Mouse (Mus musculus): ENCODE measurements around the gene Sfxn5. TPM values are rescaled to one million over a fixed set of nuclear protein-coding genes. Genes with fewer than 3 reads are reported as not detected.

The Sfxn5 gene
- 0.31 and 1.5 TPM in 2 replicates for total RNA-seq (2014; fragmentation: Nextera tagmentation)
- total RNA-seq (2017) = 0.76 and 1.3 TPM in 2 replicates

DNA sequence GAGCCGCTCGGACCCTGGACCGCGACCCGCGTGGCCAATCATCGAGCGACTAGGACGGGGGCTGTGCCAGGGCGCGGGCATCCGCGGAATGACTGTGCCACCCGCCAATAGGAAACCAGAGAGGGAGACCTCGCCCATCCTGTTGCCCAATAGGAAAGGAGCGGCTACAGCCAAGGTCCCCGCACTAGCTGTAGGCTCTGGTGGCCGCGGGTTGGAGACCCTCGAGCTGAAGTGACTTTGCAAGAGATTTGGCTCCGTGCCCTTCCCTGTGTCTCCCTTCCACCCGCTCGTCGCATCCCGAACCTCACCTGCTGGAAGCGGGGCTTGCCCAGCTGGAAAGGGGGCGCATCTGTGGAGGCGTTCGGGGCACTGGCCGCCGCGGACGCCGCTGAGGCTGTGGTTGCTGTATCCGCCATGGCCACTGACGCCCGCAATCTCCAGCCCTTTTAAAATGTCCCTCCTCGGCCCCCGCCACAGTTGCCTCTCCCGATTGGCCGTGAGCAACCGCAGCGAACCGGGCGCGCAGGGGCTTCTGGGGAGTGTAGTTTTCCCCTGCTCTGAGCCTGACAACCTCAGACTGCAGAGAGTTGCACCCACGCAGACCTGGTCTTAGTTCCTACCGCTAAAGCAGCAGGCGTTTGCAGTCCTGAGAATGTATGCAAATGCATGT lies at the start of gene Sfxn5:
Sfxn5 (minus strand) TSS at position 423 of the 670 bp plus-strand sequence.
- ATAC-seq (replicated peaks; ENCODE audit: low FRiP score, low TSS enrichment, poor library complexity, severe bottlenecking) = peak; percentile 88

DNA sequence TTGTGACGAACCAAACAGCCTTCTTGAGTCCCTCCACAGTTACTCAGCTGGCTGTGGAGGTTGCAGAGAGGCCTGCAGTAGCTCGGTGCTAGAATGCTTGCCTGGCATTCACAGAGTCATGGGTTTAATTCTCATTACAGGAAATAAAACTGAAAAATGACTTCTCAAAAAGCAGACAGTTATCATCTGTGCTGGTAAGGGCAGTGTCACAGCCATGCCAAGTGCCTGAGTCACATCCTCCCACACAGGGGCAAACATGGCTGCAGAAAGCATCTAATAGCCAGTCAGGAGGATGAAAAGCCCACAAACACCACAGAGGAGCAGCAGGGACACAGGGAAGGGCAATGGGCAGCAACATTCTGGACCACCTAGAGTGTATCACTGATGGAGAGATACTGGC lies 49.6 kb upstream of the Sfxn5 start:
- ATAC-seq (replicated peaks; ENCODE audit: low FRiP score, low TSS enrichment, poor library complexity, severe bottlenecking) = no peak

DNA sequence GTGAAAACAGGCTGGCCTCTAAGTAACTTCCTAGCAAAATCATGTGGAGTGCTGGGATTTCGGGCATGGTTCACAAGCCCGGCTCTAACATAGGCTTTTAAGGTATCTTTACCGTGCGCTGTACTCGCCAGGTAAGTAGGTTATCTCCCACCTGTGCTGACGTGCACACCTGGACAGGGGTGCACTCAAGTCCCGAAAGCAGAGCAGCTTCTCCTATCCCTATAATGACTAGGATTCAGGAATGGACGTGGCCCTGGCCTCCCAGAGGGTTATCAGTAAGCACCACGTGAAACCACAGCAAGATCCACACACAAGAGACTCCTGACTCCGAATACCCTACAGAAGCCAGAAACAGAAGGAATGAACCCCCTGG lies 48.4 kb upstream of the Sfxn5 start:
- ATAC-seq (replicated peaks; ENCODE audit: low FRiP score, low TSS enrichment, poor library complexity, severe bottlenecking) = peak; percentile 23; the same call in 1 of the 2 replicates

DNA sequence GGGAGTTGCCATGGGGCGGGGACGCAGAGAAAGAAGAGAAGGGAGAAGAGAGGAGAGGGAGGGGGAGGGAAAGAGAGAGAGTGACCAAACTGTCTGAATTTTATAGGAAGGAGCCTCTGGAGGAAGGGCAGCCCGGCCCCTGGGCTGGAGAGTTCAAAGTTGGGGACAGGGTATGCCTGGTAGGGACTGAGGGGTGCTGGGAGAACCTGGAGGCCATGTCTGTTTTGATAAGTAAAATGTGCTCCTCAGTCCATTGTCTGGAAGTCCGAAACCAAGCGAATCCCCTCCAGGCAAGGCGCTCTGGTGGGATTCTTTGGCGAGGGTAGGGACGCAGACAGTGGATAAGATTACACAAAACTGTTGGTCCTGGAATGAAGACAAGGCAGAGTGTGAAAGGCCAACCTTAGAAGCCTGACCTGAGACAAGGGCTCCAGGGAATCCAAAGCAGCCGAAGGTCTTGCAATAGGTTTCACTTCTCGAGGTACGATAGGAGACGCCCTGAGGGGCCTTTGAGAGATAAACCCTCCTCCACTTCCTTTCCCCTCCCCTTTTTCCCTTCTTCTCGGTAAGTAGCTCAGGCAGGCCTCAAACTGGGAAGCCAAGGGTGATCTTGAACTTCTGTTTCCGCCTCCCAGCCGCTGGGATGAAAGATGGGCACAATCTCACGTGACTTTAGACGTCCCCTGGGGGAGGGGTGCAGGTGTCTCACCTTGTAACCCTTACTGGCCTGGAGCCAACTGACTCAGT lies 47.9 kb upstream of the Sfxn5 start:
- 0 out of 2 replicates have a peak, but pooled peaks have one; percentile 39 for ATAC-seq (replicated peaks; ENCODE audit: low FRiP score, low TSS enrichment, poor library complexity, severe bottlenecking)

DNA sequence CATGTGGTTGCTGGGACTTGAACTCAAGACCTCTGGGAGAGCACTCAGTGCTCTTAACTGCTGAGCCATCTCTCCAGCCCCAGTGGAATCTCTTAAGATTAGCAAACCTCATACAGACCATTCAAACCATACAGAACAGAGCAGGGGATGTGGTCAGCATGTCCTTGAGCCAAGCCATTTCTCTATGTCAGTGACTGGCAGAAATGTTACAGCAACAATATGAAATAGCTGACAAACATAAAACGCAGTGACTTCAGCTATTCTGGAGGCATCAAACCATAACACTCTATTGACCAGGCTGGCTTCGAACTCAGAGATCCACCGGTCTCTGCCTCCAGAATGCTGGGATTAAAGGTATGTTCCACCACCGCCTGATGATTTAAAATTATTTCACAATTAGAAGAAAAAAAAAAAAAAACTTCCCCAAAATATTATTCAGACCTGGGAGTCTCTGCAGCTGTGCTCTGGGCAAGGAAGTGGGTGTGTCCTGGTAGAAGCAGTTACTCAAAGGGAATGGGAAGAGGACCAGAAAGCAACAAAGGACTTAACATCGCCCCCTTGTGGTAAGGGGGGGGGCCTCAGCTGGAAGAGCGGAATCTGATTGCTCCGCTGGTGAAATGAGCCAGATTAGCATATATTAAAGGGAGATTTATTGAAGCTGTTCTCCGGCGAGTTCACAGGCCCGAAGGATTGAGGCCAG lies 47.1 kb upstream of the Sfxn5 start:
- ATAC-seq (replicated peaks; ENCODE audit: low FRiP score, low TSS enrichment, poor library complexity, severe bottlenecking) = peak; percentile 75

DNA sequence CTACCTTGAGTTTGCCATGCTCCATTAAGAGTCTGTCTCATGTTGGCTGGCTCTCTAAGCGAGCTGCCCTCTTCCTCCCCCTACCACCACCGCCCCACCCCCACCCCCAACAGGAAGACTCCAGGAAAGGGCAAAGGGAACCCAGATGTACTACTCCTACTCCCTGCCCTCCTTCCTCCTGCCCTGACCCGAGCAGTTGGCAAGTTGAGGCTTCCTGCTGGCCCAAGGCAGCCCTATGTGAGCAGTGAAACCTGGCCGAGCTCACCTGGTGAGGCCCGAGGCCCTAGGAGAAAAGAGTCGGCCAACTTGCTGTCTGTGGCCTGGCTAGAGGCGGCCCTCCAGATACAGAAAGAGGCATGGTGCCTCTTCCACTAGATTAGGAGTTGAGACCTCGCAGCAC lies 45.4 kb upstream of the Sfxn5 start:
- no peak for ATAC-seq (replicated peaks; ENCODE audit: low FRiP score, low TSS enrichment, poor library complexity, severe bottlenecking)

DNA sequence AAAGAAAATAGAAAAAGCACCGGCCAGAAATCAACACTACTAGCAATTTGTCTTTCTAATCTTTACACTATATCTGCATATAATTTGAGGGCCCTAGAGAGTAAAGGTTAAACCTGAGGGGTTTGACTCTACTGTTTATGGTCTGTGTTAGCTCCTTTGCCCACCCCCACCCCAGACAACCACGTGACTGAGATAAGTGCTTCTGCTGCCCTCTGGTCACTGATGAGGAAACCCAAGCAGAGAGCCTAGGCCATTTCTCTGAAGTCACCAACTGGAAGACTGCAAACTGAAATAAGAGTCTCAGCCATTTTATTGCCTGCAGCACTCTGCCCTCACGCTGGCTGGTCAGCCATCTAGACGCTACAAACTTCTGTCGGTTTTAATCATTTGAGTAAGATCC lies 44.7 kb upstream of the Sfxn5 start:
- ATAC-seq (replicated peaks; ENCODE audit: low FRiP score, low TSS enrichment, poor library complexity, severe bottlenecking) = no peak

DNA sequence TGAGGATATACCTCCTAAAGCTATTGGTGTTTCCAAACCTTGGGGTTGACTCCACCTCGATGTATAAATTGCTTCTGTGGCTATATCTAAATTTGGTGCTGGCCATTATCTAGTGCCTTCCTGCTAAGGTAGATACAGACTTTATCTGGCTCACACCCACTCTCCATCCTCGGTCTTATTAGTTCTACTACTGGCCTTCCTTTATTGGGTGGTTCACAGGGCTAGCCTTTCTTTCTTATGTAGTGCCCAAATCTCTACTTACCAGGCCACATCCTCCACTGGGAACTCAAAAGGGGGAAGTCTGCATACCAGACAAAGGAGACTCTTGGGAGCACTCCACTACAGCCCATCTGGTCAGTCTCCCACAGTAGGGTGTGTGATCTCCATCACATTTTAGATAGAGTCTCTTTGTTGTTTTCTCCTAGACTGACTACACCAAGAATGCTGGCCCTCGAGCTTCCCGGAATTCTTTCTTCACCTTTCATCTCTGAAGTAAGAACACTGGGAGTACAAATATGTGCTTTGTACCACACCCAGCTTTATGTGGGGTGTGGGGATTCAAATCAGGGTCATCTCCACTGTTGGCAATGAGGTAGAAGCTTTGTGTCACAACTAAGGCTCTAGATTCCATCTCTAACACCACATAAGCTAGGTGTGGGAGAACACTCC lies 44.0 kb upstream of the Sfxn5 start:
- ATAC-seq (replicated peaks; ENCODE audit: low FRiP score, low TSS enrichment, poor library complexity, severe bottlenecking) = no peak

DNA sequence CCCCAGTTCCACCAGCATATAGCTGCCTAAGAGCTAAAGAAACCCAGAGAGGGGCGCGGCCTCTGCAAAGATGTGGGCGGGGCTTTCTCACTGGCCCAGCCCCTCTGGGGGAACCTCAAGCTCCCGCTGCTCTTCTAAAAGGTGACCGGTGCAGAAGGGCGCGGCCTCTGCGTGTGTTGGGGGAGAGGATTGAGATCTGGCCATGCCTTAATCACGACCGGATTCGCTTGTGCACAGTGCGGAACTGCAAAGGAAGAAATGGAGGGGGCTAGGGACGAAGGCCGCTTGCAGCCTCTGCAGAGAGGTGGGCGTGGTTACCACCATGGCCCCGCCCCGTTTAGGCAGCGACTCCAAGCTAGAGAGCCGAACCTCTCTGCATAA lies 41.5 kb upstream of the Sfxn5 start:
- ATAC-seq (replicated peaks; ENCODE audit: low FRiP score, low TSS enrichment, poor library complexity, severe bottlenecking) = peak; percentile 94

DNA sequence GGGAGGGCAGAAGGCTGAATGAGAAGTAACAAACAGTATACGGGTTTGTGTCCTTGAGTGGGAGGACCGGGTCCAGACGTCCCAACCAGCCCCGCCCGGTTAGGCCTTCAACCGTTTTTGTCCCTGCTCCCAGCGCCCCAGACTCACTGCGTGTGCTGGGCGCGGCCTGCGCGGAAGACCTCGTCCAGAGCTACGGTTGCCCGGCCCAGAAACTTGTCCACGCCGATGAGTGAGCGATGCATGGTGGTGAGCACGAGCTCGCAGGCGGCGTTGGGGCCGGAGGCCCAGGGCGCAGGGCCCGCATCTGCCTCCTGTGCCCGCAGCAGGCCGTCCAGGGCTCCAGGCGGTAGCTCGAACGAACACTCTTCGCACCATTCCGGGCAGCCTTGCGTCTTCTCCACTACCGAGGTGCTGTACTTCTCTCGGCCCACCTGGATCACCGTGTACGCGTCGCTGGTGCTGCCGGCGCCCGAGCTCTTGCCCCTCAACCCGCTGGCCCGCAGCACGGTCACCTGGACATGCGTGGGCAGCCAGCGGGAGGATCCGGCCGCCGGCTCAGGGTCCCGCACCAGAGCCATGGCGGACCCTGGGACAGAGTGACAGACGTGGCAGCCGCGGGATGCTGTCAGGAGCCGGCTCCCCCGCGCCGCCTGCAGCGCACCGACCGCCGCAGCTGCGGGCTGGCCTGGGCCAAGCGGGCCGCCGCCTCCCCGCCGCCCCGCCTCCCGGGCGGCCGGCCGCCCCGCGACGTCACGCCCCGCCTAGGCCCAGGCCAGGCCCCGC lies 40.9 kb upstream of the Sfxn5 start, which contains the start of gene Rab11fip5:
Rab11fip5 (minus strand) TSS at position 684 of the 783 bp plus-strand sequence.
- no peak for ATAC-seq (replicated peaks; ENCODE audit: low FRiP score, low TSS enrichment, poor library complexity, severe bottlenecking)

DNA sequence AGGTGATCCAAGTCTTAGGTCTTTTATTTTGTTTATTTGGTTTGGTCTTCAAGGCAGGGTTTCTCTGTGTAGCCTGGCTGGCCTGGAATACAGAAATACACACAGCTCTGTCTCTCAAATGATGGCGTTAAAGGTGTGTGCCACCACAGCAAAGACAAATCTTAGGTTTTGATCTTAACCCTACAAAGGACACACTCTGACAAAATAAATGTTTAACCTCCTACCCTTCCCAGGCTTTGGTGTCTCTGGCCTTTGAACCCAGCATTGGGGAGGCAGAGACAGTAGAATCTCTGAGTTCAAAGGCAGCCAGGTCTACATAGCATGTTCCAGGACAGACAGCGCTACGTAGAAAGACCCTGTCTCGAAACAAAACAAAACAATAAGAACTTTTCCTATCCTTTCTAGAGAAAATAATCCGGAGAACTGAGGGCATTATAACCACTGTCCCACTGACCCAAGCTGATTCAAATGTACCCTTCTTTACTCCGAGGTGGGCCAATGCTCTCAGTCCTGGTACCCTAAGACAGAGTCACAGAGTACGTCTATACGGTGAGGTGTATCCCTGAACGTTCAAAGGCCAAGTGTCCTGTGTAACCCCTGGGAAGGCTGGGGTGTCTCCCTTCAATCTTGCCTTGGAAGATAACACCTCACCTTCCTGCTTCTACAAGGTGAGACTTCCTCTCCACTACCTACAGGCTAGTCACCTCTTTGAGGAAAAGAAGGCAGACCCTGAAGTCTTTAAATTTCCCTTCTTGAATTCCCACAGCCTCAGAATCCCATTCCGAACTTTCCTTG lies 40.0 kb upstream of the Sfxn5 start:
- no peak for ATAC-seq (replicated peaks; ENCODE audit: low FRiP score, low TSS enrichment, poor library complexity, severe bottlenecking)

DNA sequence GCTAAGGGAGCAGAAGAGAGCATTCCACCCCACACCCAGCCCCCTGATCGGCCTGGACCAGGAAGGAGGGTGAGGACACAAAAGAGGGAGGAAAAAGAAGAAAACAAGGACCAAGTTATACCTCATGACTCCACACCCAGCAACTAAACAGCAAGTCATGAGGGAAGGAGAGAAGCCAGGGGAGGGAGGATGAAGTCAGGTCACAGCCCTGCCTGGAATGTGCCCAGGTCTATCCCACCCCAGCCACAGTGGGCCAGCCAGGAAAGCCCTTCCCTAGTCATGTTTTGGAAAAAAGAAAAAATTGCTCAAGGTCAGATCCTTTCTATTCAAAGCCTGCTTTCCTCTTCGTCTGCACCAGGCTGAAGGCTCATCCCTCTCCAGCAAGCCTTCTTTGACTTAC lies 39.3 kb upstream of the Sfxn5 start:
- ATAC-seq (replicated peaks; ENCODE audit: low FRiP score, low TSS enrichment, poor library complexity, severe bottlenecking) = no peak

DNA sequence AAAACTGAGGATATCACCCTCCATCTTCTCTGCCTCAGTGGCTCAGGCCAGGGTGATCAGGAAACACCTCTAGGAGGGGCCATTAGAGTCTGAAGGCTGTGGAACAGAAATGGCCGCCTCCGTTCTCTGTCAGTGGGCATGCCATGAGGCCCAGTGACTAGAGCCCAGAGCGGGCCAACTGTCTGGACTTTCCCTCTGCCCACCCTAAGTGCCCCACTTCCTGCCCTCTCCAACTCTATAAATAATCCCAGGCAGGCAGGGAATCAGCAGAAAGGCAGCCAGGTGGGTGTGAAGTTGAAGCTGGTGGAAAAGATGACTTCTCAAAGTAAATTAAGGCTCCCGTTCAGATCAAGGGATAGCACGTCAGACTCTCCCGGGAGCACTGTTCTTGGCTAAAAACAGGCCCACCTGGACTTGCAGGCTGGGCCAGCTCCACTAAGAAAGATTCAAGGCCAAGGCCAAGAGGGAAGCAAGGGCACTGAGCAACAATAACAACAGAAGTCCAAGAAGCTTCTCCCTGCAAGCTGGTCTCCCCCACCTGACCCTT lies 38.7 kb upstream of the Sfxn5 start:
- ATAC-seq (replicated peaks; ENCODE audit: low FRiP score, low TSS enrichment, poor library complexity, severe bottlenecking) = no peak

DNA sequence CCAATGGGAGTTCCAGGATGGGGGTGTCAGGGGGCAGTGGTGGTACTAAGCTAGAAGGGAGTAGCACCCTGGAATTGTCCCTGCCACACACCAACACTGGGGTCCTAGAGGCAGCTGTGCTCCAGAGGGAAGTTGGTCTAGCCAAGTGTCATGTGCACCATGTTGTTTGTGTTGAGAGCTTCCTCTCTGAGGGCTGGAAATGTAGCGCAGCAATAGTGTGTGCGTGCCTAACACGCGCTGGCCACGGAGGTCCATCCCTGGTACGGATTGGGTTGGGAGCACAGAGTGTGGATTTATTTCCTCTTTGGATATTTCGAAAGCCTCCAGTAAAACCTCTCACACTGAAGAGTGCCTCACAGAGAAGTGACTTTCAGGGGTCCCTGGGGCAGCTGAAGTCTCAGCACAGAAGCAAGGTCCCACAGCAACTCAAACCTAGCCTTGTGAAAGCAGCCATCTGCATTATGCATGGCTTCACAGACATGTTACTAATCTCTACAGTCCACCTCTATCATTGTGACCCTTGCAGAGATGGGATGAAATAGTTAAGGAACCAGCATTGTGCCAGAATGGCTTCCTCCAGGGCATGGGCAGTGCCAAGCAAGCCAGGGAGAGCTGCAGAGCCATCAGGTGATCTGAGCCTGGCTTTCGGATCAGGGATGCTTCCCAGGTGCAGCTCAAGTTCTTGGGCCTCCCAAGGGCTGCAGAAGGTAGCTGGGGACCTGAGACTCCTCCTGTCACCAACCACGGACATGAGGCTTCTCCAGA lies 37.6 kb upstream of the Sfxn5 start:
- ATAC-seq (replicated peaks; ENCODE audit: low FRiP score, low TSS enrichment, poor library complexity, severe bottlenecking) = no peak

DNA sequence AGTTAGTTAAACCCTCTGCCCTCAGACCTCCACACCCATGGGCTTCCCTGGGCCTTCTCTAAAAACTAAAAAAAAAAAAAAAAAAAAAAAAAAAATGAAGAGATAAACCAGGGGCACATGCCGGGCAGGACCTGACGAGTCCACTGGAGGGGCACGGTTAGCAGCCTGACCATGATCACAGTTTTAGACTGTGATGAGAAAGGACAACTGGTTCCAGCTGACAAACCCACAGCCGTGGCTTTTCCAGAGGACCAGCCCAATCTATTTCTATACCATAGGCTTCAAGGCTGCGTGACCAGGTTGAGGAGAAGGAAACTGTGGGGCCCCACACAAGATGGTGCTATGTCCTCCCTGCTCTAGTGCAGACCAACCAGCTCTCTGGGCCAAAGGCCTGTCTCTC lies 36.8 kb upstream of the Sfxn5 start:
- no peak for ATAC-seq (replicated peaks; ENCODE audit: low FRiP score, low TSS enrichment, poor library complexity, severe bottlenecking)

DNA sequence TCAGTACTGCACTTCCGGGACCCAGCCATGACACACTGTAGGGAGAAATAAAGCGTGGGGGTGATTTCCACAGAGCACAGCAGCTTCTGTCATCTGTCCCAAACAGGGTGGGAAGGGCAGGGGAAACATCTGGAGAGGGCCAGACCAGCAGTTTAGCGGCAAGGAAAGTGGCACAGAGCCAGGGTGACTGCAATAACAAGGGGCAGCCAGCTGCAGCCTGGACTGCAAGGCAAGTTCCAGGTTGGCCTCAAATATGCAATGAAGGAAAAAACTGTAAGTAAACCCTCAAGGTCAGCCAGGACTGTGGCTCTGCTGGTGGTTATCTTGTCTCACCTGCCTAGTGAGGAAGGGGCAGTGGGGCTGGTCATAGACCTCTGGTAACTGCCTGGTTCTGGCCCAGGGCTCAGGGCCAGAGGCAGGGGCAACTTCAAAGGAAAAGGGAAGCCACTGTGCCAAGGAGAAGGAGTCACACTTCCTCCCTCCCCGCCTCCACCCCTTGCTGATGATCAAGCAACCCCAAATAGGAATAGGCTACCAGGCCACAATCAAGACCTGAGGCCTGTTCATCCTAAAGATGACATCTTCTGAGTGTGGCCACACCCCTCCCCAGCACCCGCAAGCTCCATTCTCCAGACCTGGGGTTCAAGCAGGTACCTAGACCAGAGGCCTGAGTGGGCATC lies 36.1 kb upstream of the Sfxn5 start:
- ATAC-seq (replicated peaks; ENCODE audit: low FRiP score, low TSS enrichment, poor library complexity, severe bottlenecking) = peak; percentile 25; the same call in 1 of the 2 replicates

DNA sequence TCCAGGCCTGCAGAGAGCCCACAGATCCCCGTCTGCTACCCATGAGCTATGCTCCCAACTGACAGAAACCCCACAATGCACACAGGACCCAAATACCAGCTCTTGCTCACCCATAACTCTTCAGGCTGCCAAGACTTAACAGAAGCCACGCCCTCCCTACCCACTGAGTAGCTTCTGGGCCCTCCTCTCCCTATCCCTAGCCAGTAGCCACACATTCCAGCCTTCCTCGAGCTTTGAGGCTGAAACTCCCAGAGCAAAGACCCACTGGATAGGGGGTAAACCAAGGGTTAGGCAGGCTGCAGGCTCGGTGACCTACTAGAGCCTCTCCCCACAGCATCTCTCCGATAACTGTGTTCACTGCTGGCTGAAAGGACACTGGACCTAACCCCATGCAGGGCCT lies 35.5 kb upstream of the Sfxn5 start:
- ATAC-seq (replicated peaks; ENCODE audit: low FRiP score, low TSS enrichment, poor library complexity, severe bottlenecking) = no peak; the same call in 1 of the 2 replicates

All from megakaryocyte-erythroid progenitor cell, adult 5-6 weeks (primary cell).